Mouse (Mus musculus) liver, embryonic 14.5 days (tissue): ENCODE measurements around the gene Vmn1r3.
"Not testable (repeated sequence)": the region's sequence is repeated elsewhere in the genome, so short reads cannot be mapped to it uniquely, and the experiment has no call there.

Experiments
- CTCF ChIP-seq: IDR thresholded peaks from 2 replicates; pipeline ENCODE4 v1.5.1; 2016; ENCODE audit warnings: antibody characterized with exemption, low read depth, control low read depth
- EP300 ChIP-seq: IDR thresholded peaks from 2 replicates; pipeline ENCODE4 v1.6.1; 2016; ENCODE audit warnings: antibody characterized with exemption, low read depth

DNA sequence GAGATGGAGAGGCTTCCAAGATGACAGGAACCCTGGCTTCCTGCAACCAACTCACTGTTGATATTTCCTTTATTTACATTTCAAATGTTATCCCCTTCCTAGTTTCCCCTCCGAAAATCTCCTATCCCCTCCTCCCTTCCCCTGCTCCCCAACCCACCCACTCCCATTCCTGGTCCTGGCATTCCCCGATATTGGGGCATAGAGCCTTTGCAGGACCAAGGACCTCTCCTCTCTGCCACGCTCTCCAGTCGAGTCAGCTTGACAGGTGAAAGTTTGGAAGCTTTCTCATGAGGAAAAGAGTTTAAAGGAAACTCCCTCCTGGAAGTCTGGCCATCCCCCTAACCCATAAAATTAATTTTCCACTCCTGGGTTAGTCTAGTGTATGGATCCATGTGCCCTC lies 28.2 kb upstream of the Vmn1r3 start:
- TF ChIP-seq CTCF, EP300: not testable (repeated sequence)
